Mouse (Mus musculus) E14TG2a.4 (cell line): ENCODE data around the gene Ttc39d.

Experiments
- H3K27me3 ChIP-seq: 2 replicates; pipeline ENCODE4 v1.6.1; 2014; ENCODE audit warnings: low read length, control low read depth; ENCODE audit not compliant: insufficient read depth
- H3K36me3 ChIP-seq: 2 replicates; pipeline ENCODE4 v1.6.1; 2014; ENCODE audit warnings: low read length, control low read depth; ENCODE audit not compliant: insufficient read depth
- H3K4me1 ChIP-seq: replicated peaks from 2 replicates; pipeline ENCODE4 v1.6.1; 2014; ENCODE audit warnings: low read depth, low read length, control low read depth
- H3K4me3 ChIP-seq: replicated peaks from 2 replicates; pipeline ENCODE4 v1.5.1; 2014; ENCODE audit warnings: mild to moderate bottlenecking, low read length
- H3K9me3 ChIP-seq: 2 replicates; pipeline ENCODE4 v1.6.1; 2014; ENCODE audit warnings: low read length, control low read depth
- CTCF ChIP-seq: conservative IDR thresholded peaks from 2 replicates; pipeline ENCODE4 v1.5.1; 2014; ENCODE audit warnings: low read length
- NANOG ChIP-seq: IDR thresholded peaks from 2 replicates; pipeline ENCODE4 v1.6.1; 2014; ENCODE audit warnings: borderline replicate concordance, low read length, mixed read lengths
- POU5F1 ChIP-seq: IDR thresholded peaks from 2 replicates; pipeline ENCODE4 v1.6.1; 2014; ENCODE audit warnings: low read length, borderline replicate concordance

The Ttc39d gene

GRCm38 (mm10) chr17:80168425-80169182, 38.7 kb upstream of the Ttc39d start:
- Histone ChIP-seq H3K4me3 (peak overlapping the region; percentile 43), H3K4me1 (peaks cover 26% of the 10 kb centered on the region), H3K36me3 (no peaks in the 10 kb centered on the region), H3K27me3 (0 out of 2 replicates have a peak, but pooled peaks cover 2% of the 10 kb centered on the region), H3K9me3 (peaks cover 4% of the 10 kb centered on the region; the same call in 1 of the 2 replicates)
- no peak for TF ChIP-seq NANOG
- no peak for TF ChIP-seq CTCF
- TF ChIP-seq POU5F1, result no peak

DNA sequence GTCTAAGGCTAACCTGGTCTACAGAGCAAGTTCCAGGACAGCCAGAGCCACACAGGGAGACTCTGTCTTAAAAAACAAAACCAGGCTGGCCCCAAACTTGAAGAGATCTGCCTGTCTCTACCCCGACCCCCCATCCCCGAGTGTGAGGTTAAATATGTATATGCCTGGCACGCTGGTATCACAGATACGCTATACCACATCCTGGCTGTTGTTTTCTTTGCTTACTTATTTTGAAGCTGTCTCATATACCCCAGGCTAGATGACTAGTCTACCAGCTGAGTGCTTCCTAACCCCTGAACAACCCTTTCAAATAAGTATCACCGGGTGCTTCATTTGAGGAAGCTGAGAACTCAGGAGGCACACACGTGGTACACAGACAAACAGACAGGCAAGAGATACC, 37.5 kb upstream of the Ttc39d start:
- Histone ChIP-seq H3K4me3 (no peak overlapping the region), H3K27me3 (0 out of 2 replicates have a peak, but pooled peaks cover 2% of the 10 kb centered on the region), H3K36me3 (no peaks in the 10 kb centered on the region), H3K4me1 (peaks cover 34% of the 10 kb centered on the region), H3K9me3 (peaks cover 4% of the 10 kb centered on the region; the same call in 1 of the 2 replicates)
- no peak for TF ChIP-seq POU5F1
- no peak for TF ChIP-seq NANOG
- no peak for TF ChIP-seq CTCF

DNA sequence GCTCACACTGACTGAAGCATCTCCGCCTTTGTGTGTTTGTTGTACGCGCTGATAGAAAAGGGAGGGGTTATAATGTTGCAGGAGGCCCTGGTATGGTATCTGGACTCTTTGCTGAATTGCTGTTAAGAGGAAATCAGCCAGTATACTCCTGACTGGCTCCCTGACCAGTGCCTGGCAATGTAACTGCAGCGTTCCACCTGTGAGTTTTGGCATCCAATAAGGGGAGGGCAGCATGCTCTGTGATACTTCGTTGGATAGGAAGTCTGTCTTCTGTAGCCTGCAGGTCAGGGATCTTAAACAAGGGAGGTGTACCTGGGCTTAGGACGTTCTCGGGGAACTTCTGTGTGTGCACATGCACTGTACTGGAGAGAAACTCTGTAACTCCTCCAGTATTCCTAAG, 36.3 kb upstream of the Ttc39d start:
- no peak for TF ChIP-seq POU5F1
- no peak for TF ChIP-seq NANOG
- no peak for TF ChIP-seq CTCF
- Histone ChIP-seq H3K9me3 (peaks cover 4% of the 10 kb centered on the region; the same call in 1 of the 2 replicates), H3K36me3 (no peaks in the 10 kb centered on the region), H3K4me1 (peaks cover 44% of the 10 kb centered on the region), H3K4me3 (no peak overlapping the region), H3K27me3 (no peaks in the 10 kb centered on the region)

DNA sequence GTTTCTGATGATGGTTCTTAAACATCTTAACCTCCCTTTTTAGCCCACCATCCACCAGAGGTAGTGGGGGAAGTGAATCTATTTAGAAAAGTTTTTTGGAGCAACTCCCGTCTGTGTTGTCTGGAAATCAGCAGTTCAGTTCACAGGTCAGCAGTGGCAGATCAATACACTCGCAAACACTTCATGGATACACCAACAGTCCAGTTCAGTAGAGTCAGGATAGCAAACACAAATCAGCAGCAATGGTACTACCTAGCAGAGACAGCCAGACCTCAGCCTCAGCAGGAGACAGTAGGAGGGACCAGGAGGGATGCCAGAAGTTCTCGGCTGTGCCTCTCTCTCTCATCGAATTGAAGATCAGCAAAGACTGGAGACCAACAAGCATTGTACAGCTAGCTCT, 35.3 kb upstream of the Ttc39d start:
- Histone ChIP-seq H3K9me3 (peaks cover 4% of the 10 kb centered on the region; the same call in 1 of the 2 replicates), H3K27me3 (no peaks in the 10 kb centered on the region), H3K4me3 (no peak overlapping the region), H3K4me1 (peaks cover 48% of the 10 kb centered on the region), H3K36me3 (no peaks in the 10 kb centered on the region)
- TF ChIP-seq CTCF (no peak), NANOG (no peak), POU5F1 (no peak)

GRCm38 (mm10) chr17:80172761-80173160, 34.5 kb upstream of the Ttc39d start:
- H3K4me3 ChIP-seq, result no peak overlapping the region

GRCm38 (mm10) chr17:80173708-80174107, 33.6 kb upstream of the Ttc39d start:
- Histone ChIP-seq H3K27me3 (no peaks in the 10 kb centered on the region), H3K4me1 (peaks cover 35% of the 10 kb centered on the region), H3K36me3 (no peaks in the 10 kb centered on the region), H3K9me3 (peaks cover 4% of the 10 kb centered on the region; the same call in 1 of the 2 replicates), H3K4me3 (no peak overlapping the region)
- TF ChIP-seq NANOG (no peak), POU5F1 (no peak), CTCF (no peak)

More at GRCm38 (mm10) chr17:80172761-80173160, 34.5 kb upstream of the Ttc39d start:
- H3K36me3 ChIP-seq, result no peaks in the 10 kb centered on the region
- peaks cover 4% of the 10 kb centered on the region; the same call in 1 of the 2 replicates for H3K9me3 ChIP-seq
- TF ChIP-seq CTCF, result no peak
- no peak for TF ChIP-seq POU5F1
- TF ChIP-seq NANOG, result no peak
- peaks cover 44% of the 10 kb centered on the region for H3K4me1 ChIP-seq
- no peaks in the 10 kb centered on the region for H3K27me3 ChIP-seq

GRCm38 (mm10) chr17:80174146-80174545, 33.1 kb upstream of the Ttc39d start:
- Histone ChIP-seq H3K9me3 (peaks cover 4% of the 10 kb centered on the region; the same call in 1 of the 2 replicates), H3K4me3 (no peak overlapping the region), H3K4me1 (peaks cover 30% of the 10 kb centered on the region), H3K36me3 (no peaks in the 10 kb centered on the region), H3K27me3 (no peaks in the 10 kb centered on the region)
- TF ChIP-seq NANOG (no peak), POU5F1 (no peak), CTCF (no peak)

- peaks cover 23% of the 10 kb centered on the region for H3K4me1 ChIP-seq
- peak overlapping the region; percentile 13; the same call in 1 of the 2 replicates for H3K4me3 ChIP-seq
- H3K27me3 ChIP-seq, result no peaks in the 10 kb centered on the region
- no peak for TF ChIP-seq NANOG
- TF ChIP-seq POU5F1, result no peak
- TF ChIP-seq CTCF, result no peak
- H3K9me3 ChIP-seq, result peaks cover 4% of the 10 kb centered on the region; the same call in 1 of the 2 replicates
- no peaks in the 10 kb centered on the region for H3K36me3 ChIP-seq
These were observed 32.4 kb upstream of the Ttc39d start for GRCm38 (mm10) chr17:80174699-80175385.
